Mouse (Mus musculus) NIH3T3 (cell line): ENCODE results near the gene Thoc6.

Experiments used
- DNase-seq: peaks from one replicate; pipeline ENCODE4 v3.0.0-alpha.2; 2012; ENCODE audit warnings: low read depth

Thoc6 gene

GRCm38 (mm10) chr17:23677236-23677679 lies 3.6 kb upstream of the Thoc6 start, which contains the start of gene Tnfrsf12a:
TSS of gene Tnfrsf12a (minus strand) at chr17:23677468.
- peak; percentile 95 for DNase-seq

GRCm38 (mm10) chr17:23676473-23677031 lies 2.9 kb upstream of the Thoc6 start:
- peak; percentile 89 for DNase-seq

GRCm38 (mm10) chr17:23675564-23676281 lies 2.0 kb upstream of the Thoc6 start:
- DNase-seq: peak; percentile 94

GRCm38 (mm10) chr17:23675127-23675526 lies 1.4 kb upstream of the Thoc6 start:
- DNase-seq: peak; percentile 92

GRCm38 (mm10) chr17:23674271-23674952 lies 730 bp upstream of the Thoc6 start:
- peak; percentile 66 for DNase-seq

GRCm38 (mm10) chr17:23672761-23673160 lies 921 bp downstream of the Thoc6 start:
- no peak for DNase-seq

- no peak for DNase-seq
These were observed 2.2 kb downstream of the Thoc6 start for GRCm38 (mm10) chr17:23671519-23671918.

GRCm38 (mm10) chr17:23670516-23671074 lies 3.1 kb downstream of the Thoc6 start:
- DNase-seq: no peak

- no peak for DNase-seq
These were observed 8.2 kb downstream of the Thoc6 start for GRCm38 (mm10) chr17:23665511-23665910.

GRCm38 (mm10) chr17:23664556-23665021 lies 9.1 kb downstream of the Thoc6 start:
- peak; percentile 68 for DNase-seq

GRCm38 (mm10) chr17:23661526-23661925 lies 12.2 kb downstream of the Thoc6 start:
- no peak for DNase-seq

GRCm38 (mm10) chr17:23660876-23661200 lies 12.8 kb downstream of the Thoc6 start:
- no peak for DNase-seq

GRCm38 (mm10) chr17:23660117-23660875 lies 13.4 kb downstream of the Thoc6 start, which contains the start of gene Bicdl2:
TSS of gene Bicdl2 (plus strand) at chr17:23660506.
- no peak for DNase-seq

- DNase-seq: no peak
These were observed 15.2 kb downstream of the Thoc6 start for GRCm38 (mm10) chr17:23658450-23658849.

- no peak for DNase-seq
These were observed 19.3 kb downstream of the Thoc6 start for GRCm38 (mm10) chr17:23654410-23654809.

GRCm38 (mm10) chr17:23654001-23654400 lies 19.7 kb downstream of the Thoc6 start:
- no peak for DNase-seq

- peak; percentile 22 for DNase-seq
These were observed 20.4 kb downstream of the Thoc6 start for GRCm38 (mm10) chr17:23653324-23653723.

GRCm38 (mm10) chr17:23651363-23651762 lies 22.3 kb downstream of the Thoc6 start:
- DNase-seq: peak; percentile 63

GRCm38 (mm10) chr17:23645894-23646293 lies 27.8 kb downstream of the Thoc6 start:
- DNase-seq: no peak

- DNase-seq: no peak
These were observed 28.8 kb downstream of the Thoc6 start, which contains the start of gene Mmp25 for GRCm38 (mm10) chr17:23644613-23645495. TSS of gene Mmp25 (minus strand) at chr17:23645277.

- DNase-seq: no peak
These were observed 42.4 kb downstream of the Thoc6 start for GRCm38 (mm10) chr17:23631241-23631640.
